Mouse (Mus musculus): ENCODE measurements around the gene Zp3.

Gene Zp3

DNA sequence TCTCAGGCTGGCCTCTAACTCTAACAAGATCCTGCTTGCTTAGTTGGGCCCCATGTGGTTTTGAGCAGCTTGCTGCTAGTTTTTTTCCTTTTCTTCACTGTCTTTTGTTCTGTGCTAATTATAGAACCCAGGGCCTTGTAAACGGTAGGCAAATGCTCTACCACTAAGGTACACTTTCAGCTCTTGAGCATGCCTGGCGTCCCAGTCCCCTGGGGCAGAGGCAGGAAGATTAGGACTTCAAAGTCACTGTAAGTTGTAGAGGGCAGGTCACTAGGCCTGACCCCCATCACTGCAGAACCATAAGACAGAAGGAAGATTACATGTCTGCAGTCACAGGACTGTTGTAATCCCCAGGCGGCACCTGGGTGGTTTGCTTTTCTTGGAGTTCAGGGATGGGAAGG, 22.9 kb downstream of the Zp3 start:
- DNase-seq (ENCODE audit: low spot score) = no peak

DNA sequence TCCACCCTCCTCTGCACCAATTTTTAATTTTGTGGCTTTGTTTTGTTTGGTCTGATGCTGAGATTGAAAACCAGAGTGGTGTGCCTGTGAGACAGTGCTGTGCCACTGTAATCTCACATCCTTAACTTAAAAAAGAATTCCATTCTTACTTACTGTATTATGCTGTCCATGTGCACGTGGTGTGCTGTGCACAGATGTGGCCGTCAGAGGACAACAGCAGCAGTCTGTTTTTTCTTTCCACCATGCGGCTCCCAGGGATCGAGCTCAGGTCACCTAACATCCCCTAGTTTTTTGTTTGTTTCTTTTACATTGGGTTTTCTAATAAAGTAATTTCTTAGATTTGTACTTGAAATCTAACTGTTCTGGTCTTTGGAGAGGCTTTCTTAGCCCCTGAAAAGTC, 24.6 kb downstream of the Zp3 start:
- DNase-seq (ENCODE audit: low spot score) = no peak

GRCm38 (mm10) chr5:136007745-136008144, 27.8 kb downstream of the Zp3 start:
- DNase-seq (ENCODE audit: low spot score) = no peak

- DNase-seq (ENCODE audit: low spot score) = peak; percentile 73
Measured at GRCm38 (mm10) chr5:136014877-136015276, 35.0 kb downstream of the Zp3 start.

- no peak for DNase-seq (ENCODE audit: low spot score)
Measured at GRCm38 (mm10) chr5:136015586-136015985, 35.7 kb downstream of the Zp3 start.

GRCm38 (mm10) chr5:136016014-136016876, 36.3 kb downstream of the Zp3 start:
- peak; percentile 74 for DNase-seq (ENCODE audit: low spot score)

DNA sequence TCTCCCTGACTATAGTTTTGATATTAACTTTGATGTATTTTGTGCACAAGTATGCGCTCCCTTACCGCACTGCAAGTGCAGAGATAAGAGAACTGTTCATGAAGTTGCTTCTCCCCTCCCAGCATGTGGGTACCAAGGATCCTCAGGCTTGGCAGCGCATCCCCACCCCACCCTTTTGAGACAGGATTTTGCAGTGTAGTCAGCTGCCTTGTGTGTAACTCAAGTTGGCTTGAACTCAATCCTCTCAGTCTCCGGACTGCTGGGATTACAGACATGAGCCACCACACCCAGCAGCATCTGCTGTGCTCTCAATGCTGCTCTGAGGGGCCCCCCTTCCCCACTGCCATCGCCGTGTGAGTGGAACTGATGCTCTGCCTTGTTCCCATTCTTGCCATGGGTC, 37.4 kb downstream of the Zp3 start:
- no peak for DNase-seq (ENCODE audit: low spot score)

GRCm38 (mm10) chr5:136018726-136019125, 38.8 kb downstream of the Zp3 start:
- no peak for DNase-seq (ENCODE audit: low spot score)

- DNase-seq (ENCODE audit: low spot score) = no peak
Measured at GRCm38 (mm10) chr5:136019907-136020306, 40.0 kb downstream of the Zp3 start.

GRCm38 (mm10) chr5:136025712-136026111, 45.8 kb downstream of the Zp3 start:
- no peak for DNase-seq (ENCODE audit: low spot score)

- DNase-seq (ENCODE audit: low spot score) = no peak
Measured at GRCm38 (mm10) chr5:136026859-136027258, 47.0 kb downstream of the Zp3 start.

GRCm38 (mm10) chr5:136027612-136028311, 47.9 kb downstream of the Zp3 start:
- no peak for DNase-seq (ENCODE audit: low spot score)

GRCm38 (mm10) chr5:136034868-136035267, 55.0 kb downstream of the Zp3 start:
- DNase-seq (ENCODE audit: low spot score) = no peak

DNA sequence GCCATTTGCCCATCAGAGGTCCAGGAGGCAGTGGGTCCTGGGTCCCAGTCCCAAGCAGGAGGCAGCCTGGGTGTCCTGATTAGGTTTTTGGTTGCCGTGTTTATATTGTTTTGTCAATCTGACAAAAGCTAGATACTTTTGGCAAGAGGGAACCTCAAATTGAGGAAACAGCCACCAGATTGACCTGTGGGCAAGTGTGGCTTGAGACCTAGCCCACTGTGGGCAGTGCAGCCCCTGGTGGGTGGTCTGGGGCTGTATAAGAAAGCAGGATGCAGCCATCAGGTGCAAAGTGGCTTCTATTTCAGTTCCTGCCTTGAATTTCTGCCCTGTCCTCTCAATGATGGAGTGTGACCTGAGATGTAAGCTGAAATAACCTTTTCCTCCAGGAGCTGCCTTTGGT, 55.4 kb downstream of the Zp3 start:
- DNase-seq (ENCODE audit: low spot score) = no peak

GRCm38 (mm10) chr5:136036667-136037066, 56.8 kb downstream of the Zp3 start:
- no peak for DNase-seq (ENCODE audit: low spot score)

Data from testis, postnatal 10 days (tissue).